Mouse (Mus musculus) bone marrow, adult 2 months (tissue): Measurements from ENCODE around the gene Ifngr2.

ENCODE experiments used
- CTCF ChIP-seq: fragments of 200-500 bp; IDR thresholded peaks from 2 replicates; pipeline ENCODE4 v1.5.1; 2011; ENCODE audit warnings: low read length, control low read depth; ENCODE audit not compliant: control insufficient read depth, insufficient read depth
- POLR2A ChIP-seq: fragments of 200-500 bp; IDR thresholded peaks from 2 replicates; pipeline ENCODE4 v1.6.1; 2011; ENCODE audit warnings: low read depth, mild to moderate bottlenecking, control low read depth, low read length, borderline replicate concordance; ENCODE audit not compliant: control insufficient read depth

GRCm38 (mm10) chr16:91568960-91569359 lies 22.1 kb downstream of the Ifngr2 start:
- no peak for TF ChIP-seq CTCF
- TF ChIP-seq POLR2A, result no peak
